Mouse (Mus musculus) brain, embryonic 14.5 days (tissue): ENCODE measurements around the gene Ptch2.

ENCODE experiments used
- CTCF ChIP-seq: fragments of 200-500 bp; IDR thresholded peaks from 2 replicates; pipeline ENCODE4 v1.5.1; 2012; ENCODE audit warnings: inconsistent platforms, mild to moderate bottlenecking, moderate library complexity, borderline replicate concordance; ENCODE audit not compliant: insufficient read depth, insufficient read length; ENCODE audit errors: extremely low read depth
- POLR2A ChIP-seq: fragments of 200-500 bp; IDR thresholded peaks from 2 replicates; pipeline ENCODE4 v1.6.1; 2012; ENCODE audit warnings: mild to moderate bottlenecking, inconsistent platforms, borderline replicate concordance; ENCODE audit not compliant: poor library complexity, insufficient read depth, insufficient read length, severe bottlenecking; ENCODE audit errors: extremely low read depth

- TF ChIP-seq CTCF (no peak), POLR2A (no peak)
Observed at GRCm38 (mm10) chr4:117161183-117161582, 65.3 kb downstream of the Ptch2 start.
